Mouse (Mus musculus): ENCODE results near the gene Cdh13. TPM values are rescaled to one million over a fixed set of nuclear protein-coding genes. Genes with fewer than 3 reads are reported as not detected.

Cdh13 gene
- polyA plus RNA-seq, 1 experiment from 2014 or later: 4.2 TPM

- WGBS: 16% methylated on average over 6 of the region's 6 CpGs
- Histone ChIP-seq H3K4me1 (peaks cover 8% of the 10 kb centered on the region; the same call in 1 of the 2 replicates), H3K4me3 (replicated peaks) (no peak overlapping the region), H3K27ac (no peak overlapping the region), H3K27me3 (no peaks in the 10 kb centered on the region), H3K9me3 (replicated peaks) (no peaks in the 10 kb centered on the region), H3K9ac (no peak overlapping the region), H3K36me3 (no peaks in the 10 kb centered on the region), H3K4me2 (no peak overlapping the region)
- ATAC-seq (replicated peaks; ENCODE audit: low FRiP score): 0 out of 2 replicates have a peak, but pooled peaks have one; percentile 36
Measured at GRCm38 (mm10) chr8:119098261-119098660, 814.7 kb downstream of the Cdh13 start.

GRCm38 (mm10) chr8:119102871-119103270 is 819.3 kb downstream of the Cdh13 start:
- H3K9me3 ChIP-seq (replicated peaks): no peaks in the 10 kb centered on the region
- no peak overlapping the region for H3K9ac ChIP-seq
- WGBS: 83% methylated on average over 6 of the region's 6 CpGs
- H3K27ac ChIP-seq: no peak overlapping the region
- no peaks in the 10 kb centered on the region for H3K36me3 ChIP-seq
- no peaks in the 10 kb centered on the region for H3K27me3 ChIP-seq
- no peak for ATAC-seq (replicated peaks; ENCODE audit: low FRiP score)
- peaks cover 7% of the 10 kb centered on the region; the same call in 1 of the 2 replicates for H3K4me1 ChIP-seq
- H3K4me2 ChIP-seq: no peak overlapping the region
- H3K4me3 ChIP-seq (replicated peaks): no peak overlapping the region

DNA sequence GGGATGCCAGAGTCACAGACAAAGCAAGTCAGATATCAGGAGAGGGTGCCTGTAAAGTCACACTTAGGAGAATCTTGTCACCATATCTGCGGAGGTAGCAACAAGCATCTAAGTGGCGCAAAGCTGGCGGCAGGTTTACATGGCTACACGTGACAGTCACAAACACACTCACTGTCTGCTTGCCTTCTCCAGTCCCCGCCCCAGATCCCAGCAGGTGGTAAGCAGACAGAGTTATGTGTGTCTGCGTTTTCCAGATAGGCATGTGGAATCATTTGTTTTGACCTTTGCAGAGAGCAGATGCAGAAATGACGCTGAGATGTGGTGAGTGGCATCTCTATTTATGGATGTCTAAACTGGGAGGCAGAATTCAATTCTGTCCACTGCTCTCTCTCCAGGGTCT is 826.1 kb downstream of the Cdh13 start:
- no peaks in the 10 kb centered on the region for H3K9me3 ChIP-seq (replicated peaks)
- 78% methylated on average over 7 of the region's 7 CpGs for WGBS
- no peak for ATAC-seq (replicated peaks; ENCODE audit: low FRiP score)
- no peaks in the 10 kb centered on the region for H3K4me1 ChIP-seq
- no peaks in the 10 kb centered on the region for H3K36me3 ChIP-seq
- H3K27ac ChIP-seq: no peak overlapping the region
- no peak overlapping the region for H3K9ac ChIP-seq
- no peak overlapping the region for H3K4me2 ChIP-seq
- H3K4me3 ChIP-seq (replicated peaks): no peak overlapping the region
- no peaks in the 10 kb centered on the region for H3K27me3 ChIP-seq

- H3K9ac ChIP-seq: no peak overlapping the region
- no peaks in the 10 kb centered on the region for H3K9me3 ChIP-seq (replicated peaks)
- no peaks in the 10 kb centered on the region for H3K27me3 ChIP-seq
- no peaks in the 10 kb centered on the region for H3K4me1 ChIP-seq
- H3K4me2 ChIP-seq: no peak overlapping the region
- no peak for ATAC-seq (replicated peaks; ENCODE audit: low FRiP score)
- no peak overlapping the region for H3K4me3 ChIP-seq (replicated peaks)
- WGBS: 86% methylated on average over 3 of the region's 3 CpGs
- no peak overlapping the region for H3K27ac ChIP-seq
- H3K36me3 ChIP-seq: no peaks in the 10 kb centered on the region
Measured at GRCm38 (mm10) chr8:119112861-119113260, 829.3 kb downstream of the Cdh13 start.

- WGBS: 66% methylated on average over 13 of the region's 13 CpGs
- no peaks in the 10 kb centered on the region for H3K9me3 ChIP-seq (replicated peaks)
- no peaks in the 10 kb centered on the region for H3K36me3 ChIP-seq
- no peak overlapping the region for H3K4me3 ChIP-seq (replicated peaks)
- ATAC-seq (replicated peaks; ENCODE audit: low FRiP score): no peak
- no peaks in the 10 kb centered on the region for H3K27me3 ChIP-seq
- H3K4me1 ChIP-seq: no peaks in the 10 kb centered on the region
- H3K27ac ChIP-seq: no peak overlapping the region
- no peak overlapping the region for H3K4me2 ChIP-seq
- H3K9ac ChIP-seq: no peak overlapping the region
Measured at GRCm38 (mm10) chr8:119121236-119121635, 837.7 kb downstream of the Cdh13 start.

- Histone ChIP-seq H3K9me3 (replicated peaks) (no peaks in the 10 kb centered on the region), H3K27me3 (no peaks in the 10 kb centered on the region), H3K27ac (no peak overlapping the region), H3K4me1 (no peaks in the 10 kb centered on the region), H3K4me2 (no peak overlapping the region), H3K4me3 (replicated peaks) (no peak overlapping the region), H3K36me3 (no peaks in the 10 kb centered on the region), H3K9ac (no peak overlapping the region)
- WGBS: 62% methylated on average over 8 of the region's 8 CpGs
- no peak for ATAC-seq (replicated peaks; ENCODE audit: low FRiP score)
Measured at GRCm38 (mm10) chr8:119127841-119128240, 844.3 kb downstream of the Cdh13 start.

- no peaks in the 10 kb centered on the region for H3K9me3 ChIP-seq (replicated peaks)
- no peaks in the 10 kb centered on the region for H3K27me3 ChIP-seq
- ATAC-seq (replicated peaks; ENCODE audit: low FRiP score): no peak
- no peak overlapping the region for H3K9ac ChIP-seq
- WGBS: 79% methylated on average over 3 of the region's 3 CpGs
- H3K4me1 ChIP-seq: no peaks in the 10 kb centered on the region
- no peak overlapping the region for H3K4me2 ChIP-seq
- no peak overlapping the region for H3K27ac ChIP-seq
- no peaks in the 10 kb centered on the region for H3K36me3 ChIP-seq
- no peak overlapping the region for H3K4me3 ChIP-seq (replicated peaks)
Measured at GRCm38 (mm10) chr8:119128266-119128665, 844.7 kb downstream of the Cdh13 start.

GRCm38 (mm10) chr8:119156454-119156921 is 873.0 kb downstream of the Cdh13 start:
- H3K36me3 ChIP-seq: no peaks in the 10 kb centered on the region
- H3K27ac ChIP-seq: no peak overlapping the region
- no peaks in the 10 kb centered on the region for H3K27me3 ChIP-seq
- no peak for ATAC-seq (replicated peaks; ENCODE audit: low FRiP score)
- H3K9me3 ChIP-seq (replicated peaks): no peaks in the 10 kb centered on the region
- no peak overlapping the region for H3K9ac ChIP-seq
- H3K4me3 ChIP-seq (replicated peaks): no peak overlapping the region
- 49% methylated on average over 6 of the region's 6 CpGs for WGBS
- no peaks in the 10 kb centered on the region for H3K4me1 ChIP-seq
- H3K4me2 ChIP-seq: no peak overlapping the region

GRCm38 (mm10) chr8:119158628-119159027 is 875.1 kb downstream of the Cdh13 start:
- Histone ChIP-seq H3K4me1 (no peaks in the 10 kb centered on the region), H3K9me3 (replicated peaks) (no peaks in the 10 kb centered on the region), H3K36me3 (no peaks in the 10 kb centered on the region), H3K4me3 (replicated peaks) (no peak overlapping the region), H3K27ac (no peak overlapping the region), H3K4me2 (no peak overlapping the region), H3K27me3 (no peaks in the 10 kb centered on the region), H3K9ac (no peak overlapping the region)
- WGBS: 72% methylated on average over 5 of the region's 5 CpGs
- no peak for ATAC-seq (replicated peaks; ENCODE audit: low FRiP score)

DNA sequence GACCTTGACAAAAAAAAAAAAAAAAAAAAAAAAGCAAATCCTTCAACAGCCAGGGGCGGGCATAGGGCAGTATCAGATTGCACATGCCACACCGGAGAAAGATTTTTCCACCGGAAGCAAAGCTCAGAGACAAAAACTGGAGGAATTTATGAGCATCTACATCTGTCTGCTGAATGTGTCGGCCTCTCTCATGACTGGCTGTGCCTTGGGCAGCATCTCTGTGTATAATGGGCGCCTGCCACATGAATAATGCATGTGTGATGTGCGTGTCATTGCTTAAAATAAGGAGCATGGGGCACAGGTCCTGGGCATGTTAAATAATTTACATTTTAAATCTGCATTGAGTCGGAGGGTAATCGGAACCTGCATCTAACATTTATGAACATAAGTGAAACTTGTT is 876.3 kb downstream of the Cdh13 start:
- Histone ChIP-seq H3K4me2 (no peak overlapping the region), H3K9me3 (replicated peaks) (no peaks in the 10 kb centered on the region), H3K4me3 (replicated peaks) (no peak overlapping the region), H3K4me1 (no peaks in the 10 kb centered on the region), H3K9ac (no peak overlapping the region), H3K36me3 (no peaks in the 10 kb centered on the region), H3K27me3 (no peaks in the 10 kb centered on the region), H3K27ac (no peak overlapping the region)
- 44% methylated on average over 8 of the region's 8 CpGs for WGBS
- ATAC-seq (replicated peaks; ENCODE audit: low FRiP score): no peak

GRCm38 (mm10) chr8:119164076-119164475 is 880.5 kb downstream of the Cdh13 start:
- WGBS: 53% methylated on average over 5 of the region's 5 CpGs
- H3K36me3 ChIP-seq: no peaks in the 10 kb centered on the region
- no peak for ATAC-seq (replicated peaks; ENCODE audit: low FRiP score)
- no peak overlapping the region for H3K4me3 ChIP-seq (replicated peaks)
- no peaks in the 10 kb centered on the region for H3K4me1 ChIP-seq
- no peak overlapping the region for H3K4me2 ChIP-seq
- H3K9me3 ChIP-seq (replicated peaks): no peaks in the 10 kb centered on the region
- no peak overlapping the region for H3K9ac ChIP-seq
- H3K27ac ChIP-seq: no peak overlapping the region
- H3K27me3 ChIP-seq: no peaks in the 10 kb centered on the region

GRCm38 (mm10) chr8:119177226-119177935 is 893.8 kb downstream of the Cdh13 start:
- 78% methylated on average over 6 of the region's 6 CpGs for WGBS
- Histone ChIP-seq H3K9ac (no peak overlapping the region), H3K4me3 (replicated peaks) (no peak overlapping the region), H3K36me3 (no peaks in the 10 kb centered on the region), H3K4me1 (no peaks in the 10 kb centered on the region), H3K4me2 (no peak overlapping the region), H3K27me3 (no peaks in the 10 kb centered on the region), H3K9me3 (replicated peaks) (no peaks in the 10 kb centered on the region), H3K27ac (no peak overlapping the region)
- ATAC-seq (replicated peaks; ENCODE audit: low FRiP score): no peak

GRCm38 (mm10) chr8:119180626-119181025 is 897.1 kb downstream of the Cdh13 start:
- Histone ChIP-seq H3K27me3 (no peaks in the 10 kb centered on the region), H3K36me3 (no peaks in the 10 kb centered on the region), H3K4me3 (replicated peaks) (no peak overlapping the region), H3K4me1 (no peaks in the 10 kb centered on the region), H3K27ac (no peak overlapping the region), H3K9ac (no peak overlapping the region), H3K9me3 (replicated peaks) (no peaks in the 10 kb centered on the region), H3K4me2 (no peak overlapping the region)
- ATAC-seq (replicated peaks; ENCODE audit: low FRiP score): no peak
- WGBS: 71% methylated on average over 13 of the region's 13 CpGs
